Mouse (Mus musculus) olfactory bulb, adult 2 months (tissue): ENCODE results near the gene Calm1. TPM values are rescaled to one million over a fixed set of nuclear protein-coding genes. Genes with fewer than 3 reads are reported as not detected.
A peak's percentile ranks its signal among the peaks of the same experiment; 100 is the strongest.

Experiments used
- H3K27ac ChIP-seq: fragments of 200-500 bp; 2 replicates; pipeline ENCODE4 v1.5.1; 2012; ENCODE audit warnings: low read depth, low read length; ENCODE audit not compliant: insufficient read depth
- H3K4me1 ChIP-seq: fragments of 200-500 bp; 2 replicates; pipeline ENCODE4 v1.6.1; 2012; ENCODE audit warnings: low read length; ENCODE audit not compliant: control insufficient read depth, insufficient read depth
- H3K4me3 ChIP-seq: fragments of 200-500 bp; 2 replicates; pipeline ENCODE4 v1.5.1; 2012; ENCODE audit warnings: mild to moderate bottlenecking, low read depth, low read length, moderate library complexity; ENCODE audit not compliant: insufficient read depth
- CTCF ChIP-seq: fragments of 200-500 bp; IDR thresholded peaks from 2 replicates; pipeline ENCODE4 v1.5.1; 2012; ENCODE audit warnings: low read depth, mild to moderate bottlenecking, low read length, moderate library complexity; ENCODE audit not compliant: insufficient read depth
- POLR2A ChIP-seq: fragments of 200-500 bp; IDR thresholded peaks from 2 replicates; pipeline ENCODE4 v1.6.1; 2012; ENCODE audit warnings: mild to moderate bottlenecking, low read depth, low read length, moderate library complexity; ENCODE audit not compliant: insufficient read depth
- WGBS: fragments of 180-500 bp; shearing (Covaris S2); methylation state at CpG from one replicate; pipeline ENCODE4 v1.1.7; 2018; 5-methylcytosine and 5-hydroxymethylcytosine counted together
- polyA plus RNA-seq: library from polyadenylated mRNA; stranded (reverse); fragments of >200 nt; gene quantifications from 2 replicates; pipeline ENCODE4 v1.2.4, GENCODE M21; 2012; ENCODE audit warnings: low replicate concordance; ENCODE audit not compliant: missing spikeins, insufficient read depth, insufficient read length

Gene Calm1
- polyA plus RNA-seq, 1 experiment: 787 TPM

DNA sequence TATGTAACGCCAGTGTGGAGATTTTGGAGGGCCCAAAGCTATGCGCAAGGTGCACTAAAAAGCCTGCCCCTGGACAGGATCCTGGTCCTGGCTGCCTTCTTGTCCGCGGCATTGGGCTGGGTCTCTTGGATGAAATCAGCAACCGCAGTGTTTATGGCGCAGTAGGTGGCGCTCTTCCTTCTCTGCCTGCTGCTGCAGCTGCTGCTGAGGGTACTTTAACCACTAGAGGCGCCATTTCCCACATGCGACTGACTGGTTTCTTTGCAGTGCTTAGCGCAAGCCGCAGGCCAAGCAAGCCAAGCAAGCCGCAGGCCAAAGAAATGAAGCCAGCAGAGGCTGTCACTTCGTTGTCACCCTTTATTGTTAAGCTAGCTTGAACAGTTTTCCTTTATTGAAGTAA is 2.6 kb downstream of the Calm1 start:
- H3K27ac ChIP-seq: no peak overlapping the region
- 1% methylated on average over 13 of the region's 13 CpGs for WGBS
- H3K4me1 ChIP-seq: peaks cover 18% of the 10 kb centered on the region
- peak; percentile 99 for TF ChIP-seq CTCF
- no peak for TF ChIP-seq POLR2A
- H3K4me3 ChIP-seq: peak overlapping the region; percentile 48

DNA sequence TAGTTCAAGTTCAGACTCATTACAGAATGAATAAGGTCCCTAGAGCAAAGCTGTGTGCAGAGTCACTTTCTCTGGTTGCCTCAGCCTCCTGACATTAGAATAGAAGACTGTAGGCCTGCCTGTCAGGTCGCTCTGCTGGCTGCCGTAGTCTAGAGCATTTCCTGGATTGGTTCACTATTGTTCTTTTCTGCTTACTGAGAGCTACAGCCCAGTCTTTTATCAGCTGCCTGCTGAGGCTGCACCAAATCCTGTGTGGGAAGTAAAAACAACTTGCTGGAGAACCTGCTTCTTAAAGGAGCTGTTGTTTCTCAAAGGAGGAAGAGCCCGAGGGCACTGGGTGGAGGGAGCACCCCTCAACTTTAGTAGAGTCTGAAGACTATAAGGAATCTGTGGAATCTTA is 4.5 kb downstream of the Calm1 start:
- WGBS: 4% methylated on average over 3 of the region's 3 CpGs
- TF ChIP-seq CTCF: no peak
- TF ChIP-seq POLR2A: no peak
- peak overlapping the region; percentile 22; the same call in 1 of the 2 replicates for H3K27ac ChIP-seq
- peaks cover 26% of the 10 kb centered on the region for H3K4me1 ChIP-seq
- no peak overlapping the region for H3K4me3 ChIP-seq

DNA sequence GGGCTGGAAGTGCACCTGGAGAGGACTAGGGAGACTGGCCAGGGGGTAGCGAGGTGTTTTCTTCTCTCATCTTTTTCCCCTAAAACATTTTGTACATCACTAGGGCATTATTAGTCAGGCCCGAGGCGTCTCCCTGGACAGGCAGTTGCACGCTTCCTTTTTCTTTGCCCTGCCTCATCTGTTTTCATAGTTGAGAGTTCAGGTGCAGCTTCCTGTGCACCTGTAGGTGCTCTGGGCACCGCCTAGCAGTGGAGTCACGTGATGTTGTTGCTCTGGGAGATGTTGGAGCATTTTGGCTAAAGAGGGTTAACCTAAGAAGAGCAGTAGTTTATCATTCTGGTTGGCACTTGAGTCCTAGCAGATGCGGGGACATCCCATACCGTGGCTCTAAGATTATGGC is 5.9 kb downstream of the Calm1 start:
- no peak overlapping the region for H3K27ac ChIP-seq
- no peak overlapping the region for H3K4me3 ChIP-seq
- TF ChIP-seq POLR2A: no peak
- TF ChIP-seq CTCF: no peak
- peaks cover 24% of the 10 kb centered on the region for H3K4me1 ChIP-seq
- 77% methylated on average over 8 of the region's 8 CpGs for WGBS

DNA sequence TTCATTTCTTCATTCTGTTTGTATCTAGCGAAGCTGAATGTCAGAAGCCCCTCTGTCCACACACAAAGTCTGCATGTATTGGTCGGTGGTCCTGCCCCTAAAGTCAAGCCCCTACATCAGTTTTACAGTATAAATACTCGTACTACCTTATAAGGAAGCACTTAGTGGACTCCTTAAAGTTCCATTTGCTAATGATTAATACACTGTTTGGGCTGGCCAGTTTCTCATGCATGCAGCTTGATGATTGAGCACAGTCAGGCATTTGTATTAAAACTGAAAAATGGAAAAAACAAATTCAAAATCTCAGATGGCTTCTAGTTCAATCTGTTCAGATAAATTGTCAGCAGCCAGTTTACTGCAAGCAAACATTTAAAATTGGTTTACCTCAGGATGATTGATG is 7.3 kb downstream of the Calm1 start:
- 87% methylated on average over 3 of the region's 3 CpGs for WGBS
- no peak overlapping the region for H3K27ac ChIP-seq
- H3K4me1 ChIP-seq: peaks cover 31% of the 10 kb centered on the region
- TF ChIP-seq POLR2A: no peak
- no peak for TF ChIP-seq CTCF
- no peak overlapping the region for H3K4me3 ChIP-seq

DNA sequence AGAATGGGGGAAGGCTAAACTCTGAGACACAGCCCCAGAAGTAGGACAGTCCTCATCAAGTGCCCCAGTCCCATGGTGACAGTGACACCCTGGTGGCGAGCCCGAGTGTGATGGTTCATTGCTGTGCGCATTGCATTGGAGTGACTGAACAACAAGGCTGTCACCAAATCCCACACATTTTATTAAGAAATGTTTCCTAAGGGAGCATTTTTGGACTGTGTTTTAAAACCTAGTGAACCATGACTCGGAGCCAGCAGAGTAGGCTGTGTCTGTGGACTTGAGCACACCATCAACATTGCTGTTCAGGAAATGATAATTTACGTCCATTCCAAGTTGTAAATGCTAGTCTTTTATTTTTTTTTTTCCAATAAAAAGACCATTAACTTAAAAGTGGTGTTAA is 7.7 kb downstream of the Calm1 start:
- Histone ChIP-seq H3K4me1 (peaks cover 31% of the 10 kb centered on the region), H3K4me3 (no peak overlapping the region), H3K27ac (no peak overlapping the region)
- no peak for TF ChIP-seq CTCF
- no peak for TF ChIP-seq POLR2A
- 69% methylated on average over 5 of the region's 5 CpGs for WGBS

DNA sequence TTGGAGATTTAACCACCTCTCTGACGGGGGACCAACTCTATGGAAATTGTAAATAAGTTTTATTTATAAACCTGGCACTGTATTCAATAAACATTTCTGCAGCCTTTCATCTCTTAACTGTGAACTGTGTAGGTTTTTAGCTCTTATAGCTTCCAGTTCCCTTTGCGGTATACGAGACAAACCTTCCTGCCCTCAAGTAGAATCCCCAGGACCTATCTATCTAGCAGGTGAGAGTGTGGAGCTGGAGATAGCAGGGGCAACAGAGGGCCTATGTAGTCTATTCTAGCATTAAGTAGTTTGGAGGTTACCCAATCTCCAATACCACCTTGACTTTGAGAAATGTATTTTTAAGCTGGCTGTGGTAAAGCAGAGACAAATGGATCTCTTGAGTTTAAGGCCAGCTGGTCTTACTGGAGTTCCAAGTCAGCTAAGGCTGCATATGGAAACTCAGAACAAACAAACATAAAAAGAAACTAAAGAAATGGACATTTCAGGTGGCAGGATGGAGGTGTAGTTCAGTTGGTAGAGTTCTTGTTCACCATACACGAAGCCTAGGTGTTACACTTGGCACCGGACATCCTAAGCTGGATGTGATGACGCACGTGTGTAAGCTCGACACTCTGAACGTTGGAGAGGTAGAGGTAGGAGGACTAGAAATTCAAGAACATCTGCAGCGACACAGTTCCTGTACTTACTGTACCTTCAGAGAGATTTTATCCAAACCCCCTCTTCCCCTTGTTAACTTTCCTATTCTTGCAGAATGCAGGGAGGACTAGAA is 10.7 kb downstream of the Calm1 start:
- TF ChIP-seq POLR2A (no peak), CTCF (no peak)
- Histone ChIP-seq H3K27ac (0 out of 2 replicates have a peak overlapping the region, but pooled peaks have one; percentile 52), H3K4me1 (peaks cover 23% of the 10 kb centered on the region), H3K4me3 (no peak overlapping the region)
- WGBS: 73% methylated on average over 10 of the region's 10 CpGs

DNA sequence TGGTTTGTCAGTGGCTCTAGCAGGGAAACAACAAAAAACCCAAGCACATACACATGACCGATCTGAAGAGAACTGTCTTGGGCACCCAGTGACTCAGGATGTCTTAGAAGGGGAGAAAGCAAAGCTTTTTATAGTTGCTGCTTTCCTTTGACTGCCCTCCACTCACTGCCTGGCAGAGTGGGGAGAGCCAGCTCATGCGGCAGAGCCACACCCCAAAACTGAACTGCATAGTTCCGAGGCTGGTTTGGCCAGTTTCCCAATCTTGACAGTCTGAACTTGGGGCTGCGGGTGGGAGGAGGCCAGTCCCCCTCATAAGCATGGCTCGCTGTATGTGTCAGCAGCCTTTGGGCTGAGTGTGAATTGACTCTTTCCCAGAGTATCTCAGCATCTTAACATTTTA is 11.7 kb downstream of the Calm1 start:
- Histone ChIP-seq H3K4me1 (peaks cover 18% of the 10 kb centered on the region), H3K27ac (peak overlapping the region; percentile 52; the same call in 1 of the 2 replicates), H3K4me3 (no peak overlapping the region)
- WGBS: under 1% methylated on average over 5 of the region's 5 CpGs
- TF ChIP-seq CTCF: no peak
- TF ChIP-seq POLR2A: no peak

DNA sequence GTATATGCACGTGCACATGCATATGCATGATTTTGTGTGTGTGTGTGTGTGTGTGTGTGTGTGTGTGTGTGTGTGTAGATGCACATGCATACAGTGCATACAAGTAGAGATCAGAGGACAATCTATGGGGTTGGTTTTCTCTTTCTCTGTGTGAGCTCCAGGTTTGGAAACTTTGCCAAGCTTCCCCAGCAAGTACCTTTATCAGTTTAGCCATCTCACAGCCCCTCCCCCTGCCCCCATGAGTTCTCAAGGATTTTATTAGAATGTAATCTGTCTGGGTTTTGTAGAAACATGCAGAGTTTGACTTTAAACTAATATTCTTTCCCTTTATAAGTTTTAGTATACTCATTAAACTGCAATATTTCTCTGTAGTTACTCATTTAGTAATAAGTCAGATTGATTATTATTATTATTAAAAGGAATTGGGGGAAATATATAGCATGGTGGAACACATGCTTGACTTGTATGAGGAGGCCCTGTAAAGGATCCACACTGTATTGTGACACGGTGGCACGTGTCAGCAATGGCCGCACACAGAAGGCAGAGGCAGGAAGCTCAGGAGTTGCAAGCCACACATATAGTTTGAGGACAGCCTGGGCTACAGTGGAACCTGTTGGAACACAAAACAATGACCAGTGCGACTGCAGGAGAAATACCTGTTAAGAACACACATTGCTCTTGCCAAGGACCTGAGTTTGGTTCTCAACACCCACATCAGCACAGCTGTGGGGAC is 12.4 kb downstream of the Calm1 start:
- no peak overlapping the region for H3K27ac ChIP-seq
- H3K4me1 ChIP-seq: peaks cover 18% of the 10 kb centered on the region
- H3K4me3 ChIP-seq: no peak overlapping the region
- WGBS: 73% methylated on average over 5 of the region's 5 CpGs
- TF ChIP-seq POLR2A: no peak

DNA sequence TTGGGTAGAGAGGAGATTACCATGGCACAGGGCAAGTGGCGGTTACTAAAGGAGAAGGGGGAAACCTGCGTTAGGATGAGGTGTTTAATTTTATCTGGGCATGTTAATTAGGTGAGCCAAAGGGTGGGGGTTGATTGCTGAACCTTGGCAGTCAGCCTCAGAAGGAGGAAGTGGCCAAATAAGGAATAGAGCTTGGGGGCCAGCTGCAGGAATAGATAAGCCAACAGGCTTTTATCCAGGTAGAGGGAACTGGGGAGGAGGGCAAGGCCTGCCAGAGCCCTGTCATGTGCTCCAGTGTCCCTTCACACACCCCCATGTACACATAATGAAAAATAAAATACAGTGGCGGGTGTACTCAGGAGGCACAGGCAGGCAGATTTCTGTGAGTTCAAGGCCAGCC is 13.2 kb downstream of the Calm1 start:
- TF ChIP-seq POLR2A: no peak
- no peak for TF ChIP-seq CTCF
- 47% methylated on average over 3 of the region's 3 CpGs for WGBS
- H3K4me1 ChIP-seq: peaks cover 15% of the 10 kb centered on the region
- 0 out of 2 replicates have a peak overlapping the region, but pooled peaks have one; percentile 22 for H3K27ac ChIP-seq
- no peak overlapping the region for H3K4me3 ChIP-seq
